Mouse (Mus musculus): ENCODE data around the gene Igfbp6. TPM values are rescaled to one million over a fixed set of nuclear protein-coding genes. Genes with fewer than 3 reads are reported as not detected.

Gene Igfbp6
- polyA plus RNA-seq, 1 experiment from 2014 or later: 8.8 TPM

Other genes starting within 250 kb of the Igfbp6 start
- 0.14 and 0.19 TPM in 2 replicates for gene Krt4, start 219.6 kb upstream of the Igfbp6 start, polyA plus RNA-seq (2014; fragmentation: Nextera tagmentation; extraction: Ambion mirVana)
- 0.22 TPM in 1 of 2 replicates, not detected in the other for gene Krt79, start 204.0 kb upstream of the Igfbp6 start, polyA plus RNA-seq (2014; fragmentation: Nextera tagmentation; extraction: Ambion mirVana)
- gene Krt78, start 190.1 kb upstream of the Igfbp6 start, polyA plus RNA-seq (2014; fragmentation: Nextera tagmentation; extraction: Ambion mirVana): 0.09 TPM in 1 of 2 replicates, not detected in the other
- gene Krt8, start 139.9 kb upstream of the Igfbp6 start, polyA plus RNA-seq (2014; fragmentation: Nextera tagmentation; extraction: Ambion mirVana): 381 and 486 TPM in 2 replicates
- 184 and 210 TPM in 2 replicates for gene Krt18, start 116.2 kb upstream of the Igfbp6 start, polyA plus RNA-seq (2014; fragmentation: Nextera tagmentation; extraction: Ambion mirVana)
- 141 and 152 TPM in 2 replicates for gene Eif4b, start 70.6 kb upstream of the Igfbp6 start, polyA plus RNA-seq (2014; fragmentation: Nextera tagmentation; extraction: Ambion mirVana)
- gene Tns2, start 43.9 kb upstream of the Igfbp6 start, polyA plus RNA-seq (2014; fragmentation: Nextera tagmentation; extraction: Ambion mirVana): 41.5 and 48.8 TPM in 2 replicates
- gene Spryd3, start 8.1 kb upstream of the Igfbp6 start, polyA plus RNA-seq (2014; fragmentation: Nextera tagmentation; extraction: Ambion mirVana): 14.4 and 16.1 TPM in 2 replicates
- 3.0 and 4.7 TPM in 2 replicates for gene Soat2, start 6.2 kb downstream of the Igfbp6 start, polyA plus RNA-seq (2014; fragmentation: Nextera tagmentation; extraction: Ambion mirVana)
- 47.0 and 55.3 TPM in 2 replicates for gene Zfp740, start 58.9 kb downstream of the Igfbp6 start, polyA plus RNA-seq (2014; fragmentation: Nextera tagmentation; extraction: Ambion mirVana)
- gene Csad, start 60.4 kb downstream of the Igfbp6 start, polyA plus RNA-seq (2014; fragmentation: Nextera tagmentation; extraction: Ambion mirVana): 52.3 and 53.6 TPM in 2 replicates
- gene Itgb7, start 87.6 kb downstream of the Igfbp6 start, polyA plus RNA-seq (2014; fragmentation: Nextera tagmentation; extraction: Ambion mirVana): 13.3 and 13.5 TPM in 2 replicates
- 16.4 and 17.1 TPM in 2 replicates for gene Rarg, start 113.2 kb downstream of the Igfbp6 start, polyA plus RNA-seq (2014; fragmentation: Nextera tagmentation; extraction: Ambion mirVana)
- gene Gm9918, start 126.2 kb downstream of the Igfbp6 start, polyA plus RNA-seq (2014; fragmentation: Nextera tagmentation; extraction: Ambion mirVana): 0.11 and 0.19 TPM in 2 replicates
- gene Mfsd5, start 135.1 kb downstream of the Igfbp6 start, polyA plus RNA-seq (2014; fragmentation: Nextera tagmentation; extraction: Ambion mirVana): 65.3 and 67.1 TPM in 2 replicates
- gene Espl1, start 151.9 kb downstream of the Igfbp6 start, polyA plus RNA-seq (2014; fragmentation: Nextera tagmentation; extraction: Ambion mirVana): 28.0 and 33.0 TPM in 2 replicates
- 450 and 456 TPM in 2 replicates for gene Pfdn5, start 181.8 kb downstream of the Igfbp6 start, polyA plus RNA-seq (2014; fragmentation: Nextera tagmentation; extraction: Ambion mirVana)
- 104 and 120 TPM in 2 replicates for gene Myg1, start 187.3 kb downstream of the Igfbp6 start, polyA plus RNA-seq (2014; fragmentation: Nextera tagmentation; extraction: Ambion mirVana)
- 64.1 and 71.2 TPM in 2 replicates for gene Aaas, start 206.4 kb downstream of the Igfbp6 start, polyA plus RNA-seq (2014; fragmentation: Nextera tagmentation; extraction: Ambion mirVana)
- gene Sp7, start 222.8 kb downstream of the Igfbp6 start, polyA plus RNA-seq (2014; fragmentation: Nextera tagmentation; extraction: Ambion mirVana): 1.2 and 1.3 TPM in 2 replicates